Mouse (Mus musculus) bone marrow, adult 2 months (tissue): ENCODE measurements around the gene Vmn2r9.
"Not testable (repeated sequence)": the region's sequence is repeated elsewhere in the genome, so short reads cannot be mapped to it uniquely, and the experiment has no call there.

Experiments
- CTCF ChIP-seq: fragments of 200-500 bp; IDR thresholded peaks from 2 replicates; pipeline ENCODE4 v1.5.1; 2011; ENCODE audit warnings: low read length, control low read depth; ENCODE audit not compliant: control insufficient read depth, insufficient read depth
- POLR2A ChIP-seq: fragments of 200-500 bp; IDR thresholded peaks from 2 replicates; pipeline ENCODE4 v1.6.1; 2011; ENCODE audit warnings: low read depth, mild to moderate bottlenecking, control low read depth, low read length, borderline replicate concordance; ENCODE audit not compliant: control insufficient read depth

DNA sequence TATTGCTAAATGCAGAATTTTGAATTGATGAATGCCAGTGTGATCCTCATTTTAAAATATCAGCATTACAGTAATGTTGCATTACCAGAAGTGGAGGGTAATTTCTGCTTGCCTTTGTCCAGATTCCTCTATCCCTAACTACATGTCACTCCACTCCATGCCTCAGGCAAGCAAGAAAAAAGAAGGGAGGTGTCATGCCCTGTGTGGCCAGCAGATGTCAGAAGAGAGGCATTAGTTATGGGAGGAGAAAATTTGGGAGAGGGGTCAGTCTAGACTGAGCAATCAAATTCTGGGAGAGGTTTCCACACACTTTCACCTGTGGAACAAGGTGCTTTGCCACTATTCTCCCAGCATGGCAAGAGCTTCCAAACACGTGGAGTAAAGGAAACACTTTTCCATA lies 14.3 kb upstream of the Vmn2r9 start:
- TF ChIP-seq POLR2A: not testable (repeated sequence)
- peak; percentile 23; the same call in 1 of the 2 replicates for TF ChIP-seq CTCF
